Mouse (Mus musculus): ENCODE data around the gene Dnaic1. TPM values are rescaled to one million over a fixed set of nuclear protein-coding genes. Genes with fewer than 3 reads are reported as not detected.

The Dnaic1 gene
- polyA plus RNA-seq, 1 experiment from 2014 or later: 1.7 TPM

GRCm38 (mm10) chr4:41575914-41576313 is 6.3 kb downstream of the Dnaic1 start:
- Histone ChIP-seq H3K4me3 (replicated peaks) (no peak overlapping the region), H3K9ac (no peak overlapping the region), H3K27ac (no peak overlapping the region), H3K4me2 (no peak overlapping the region), H3K4me1 (no peaks in the 10 kb centered on the region; the same call in 1 of the 2 replicates), H3K27me3 (0 out of 2 replicates have a peak, but pooled peaks cover 3% of the 10 kb centered on the region), H3K9me3 (replicated peaks) (no peaks in the 10 kb centered on the region), H3K36me3 (no peaks in the 10 kb centered on the region)
- WGBS: 52% methylated on average over 6 of the region's 6 CpGs
- no peak for ATAC-seq (replicated peaks; ENCODE audit: low FRiP score)

- 87% methylated on average over 7 of the region's 7 CpGs for WGBS
- 0 out of 2 replicates have a peak, but pooled peaks cover 3% of the 10 kb centered on the region for H3K27me3 ChIP-seq
- H3K4me3 ChIP-seq (replicated peaks): no peak overlapping the region
- no peak overlapping the region for H3K27ac ChIP-seq
- H3K36me3 ChIP-seq: no peaks in the 10 kb centered on the region
- no peak overlapping the region for H3K9ac ChIP-seq
- H3K4me1 ChIP-seq: no peaks in the 10 kb centered on the region
- H3K9me3 ChIP-seq (replicated peaks): no peaks in the 10 kb centered on the region
- H3K4me2 ChIP-seq: no peak overlapping the region
- ATAC-seq (replicated peaks; ENCODE audit: low FRiP score): no peak
These were observed 13.8 kb downstream of the Dnaic1 start for GRCm38 (mm10) chr4:41583353-41583752.

GRCm38 (mm10) chr4:41602818-41603217 is 33.2 kb downstream of the Dnaic1 start:
- Histone ChIP-seq H3K27me3 (0 out of 2 replicates have a peak, but pooled peaks cover 3% of the 10 kb centered on the region), H3K27ac (no peak overlapping the region), H3K9me3 (replicated peaks) (no peaks in the 10 kb centered on the region), H3K4me2 (no peak overlapping the region), H3K4me1 (no peaks in the 10 kb centered on the region), H3K4me3 (replicated peaks) (no peak overlapping the region), H3K9ac (no peak overlapping the region), H3K36me3 (no peaks in the 10 kb centered on the region)
- no peak for ATAC-seq (replicated peaks; ENCODE audit: low FRiP score)
- WGBS: 70% methylated on average over 4 of the region's 4 CpGs

- no peaks in the 10 kb centered on the region for H3K27me3 ChIP-seq
- WGBS: 46% methylated on average over 8 of the region's 8 CpGs
- no peaks in the 10 kb centered on the region for H3K4me1 ChIP-seq
- H3K9ac ChIP-seq: no peak overlapping the region
- H3K4me2 ChIP-seq: no peak overlapping the region
- H3K4me3 ChIP-seq (replicated peaks): no peak overlapping the region
- no peak for ATAC-seq (replicated peaks; ENCODE audit: low FRiP score)
- H3K36me3 ChIP-seq: no peaks in the 10 kb centered on the region
- H3K27ac ChIP-seq: no peak overlapping the region
- no peaks in the 10 kb centered on the region for H3K9me3 ChIP-seq (replicated peaks)
These were observed 35.2 kb downstream of the Dnaic1 start for GRCm38 (mm10) chr4:41604476-41605396.

- Histone ChIP-seq H3K27me3 (no peaks in the 10 kb centered on the region), H3K27ac (no peak overlapping the region), H3K9ac (no peak overlapping the region), H3K4me3 (replicated peaks) (no peak overlapping the region), H3K9me3 (replicated peaks) (no peaks in the 10 kb centered on the region), H3K4me2 (no peak overlapping the region), H3K4me1 (no peaks in the 10 kb centered on the region), H3K36me3 (no peaks in the 10 kb centered on the region)
- ATAC-seq (replicated peaks; ENCODE audit: low FRiP score): no peak
- 34% methylated on average over 4 of the region's 4 CpGs for WGBS
These were observed 37.2 kb downstream of the Dnaic1 start for GRCm38 (mm10) chr4:41606784-41607183.

GRCm38 (mm10) chr4:41609681-41610593 is 40.4 kb downstream of the Dnaic1 start:
- Histone ChIP-seq H3K9ac (no peak overlapping the region), H3K9me3 (replicated peaks) (no peaks in the 10 kb centered on the region), H3K4me1 (no peaks in the 10 kb centered on the region), H3K4me2 (no peak overlapping the region), H3K4me3 (replicated peaks) (no peak overlapping the region), H3K36me3 (no peaks in the 10 kb centered on the region), H3K27me3 (no peaks in the 10 kb centered on the region), H3K27ac (no peak overlapping the region)
- no peak for ATAC-seq (replicated peaks; ENCODE audit: low FRiP score)
- WGBS: 84% methylated on average over 10 of the region's 10 CpGs

- H3K9ac ChIP-seq: no peak overlapping the region
- H3K27ac ChIP-seq: no peak overlapping the region
- H3K9me3 ChIP-seq (replicated peaks): no peaks in the 10 kb centered on the region
- ATAC-seq (replicated peaks; ENCODE audit: low FRiP score): peak; percentile 62
- no peak overlapping the region for H3K4me3 ChIP-seq (replicated peaks)
- WGBS: 21% methylated on average over 6 of the region's 6 CpGs
- H3K36me3 ChIP-seq: no peaks in the 10 kb centered on the region
- no peaks in the 10 kb centered on the region for H3K4me1 ChIP-seq
- H3K27me3 ChIP-seq: 0 out of 2 replicates have a peak, but pooled peaks cover 3% of the 10 kb centered on the region
- H3K4me2 ChIP-seq: no peak overlapping the region
These were observed 41.0 kb downstream of the Dnaic1 start for GRCm38 (mm10) chr4:41610594-41610980.

GRCm38 (mm10) chr4:41612166-41612565 is 42.6 kb downstream of the Dnaic1 start:
- no peak for ATAC-seq (replicated peaks; ENCODE audit: low FRiP score)
- no peak overlapping the region for H3K27ac ChIP-seq
- H3K4me3 ChIP-seq (replicated peaks): no peak overlapping the region
- 57% methylated on average over 8 of the region's 8 CpGs for WGBS
- H3K4me1 ChIP-seq: no peaks in the 10 kb centered on the region
- no peaks in the 10 kb centered on the region for H3K9me3 ChIP-seq (replicated peaks)
- no peak overlapping the region for H3K4me2 ChIP-seq
- H3K27me3 ChIP-seq: 0 out of 2 replicates have a peak, but pooled peaks cover 3% of the 10 kb centered on the region
- H3K36me3 ChIP-seq: no peaks in the 10 kb centered on the region
- no peak overlapping the region for H3K9ac ChIP-seq

- H3K4me3 ChIP-seq (replicated peaks): no peak overlapping the region
- H3K4me1 ChIP-seq: 0 out of 2 replicates have a peak, but pooled peaks cover 7% of the 10 kb centered on the region
- no peak overlapping the region for H3K9ac ChIP-seq
- H3K27me3 ChIP-seq: 0 out of 2 replicates have a peak, but pooled peaks cover 3% of the 10 kb centered on the region
- no peaks in the 10 kb centered on the region for H3K36me3 ChIP-seq
- no peak overlapping the region for H3K27ac ChIP-seq
- ATAC-seq (replicated peaks; ENCODE audit: low FRiP score): no peak
- no peak overlapping the region for H3K4me2 ChIP-seq
- no peaks in the 10 kb centered on the region for H3K9me3 ChIP-seq (replicated peaks)
- 9% methylated on average over 7 of the region's 7 CpGs for WGBS
These were observed 44.6 kb downstream of the Dnaic1 start for GRCm38 (mm10) chr4:41614156-41614555.

GRCm38 (mm10) chr4:41615661-41616599 is 46.4 kb downstream of the Dnaic1 start:
- Histone ChIP-seq H3K4me1 (0 out of 2 replicates have a peak, but pooled peaks cover 7% of the 10 kb centered on the region), H3K9ac (no peak overlapping the region), H3K27me3 (0 out of 2 replicates have a peak, but pooled peaks cover 3% of the 10 kb centered on the region), H3K4me2 (no peak overlapping the region), H3K4me3 (replicated peaks) (no peak overlapping the region), H3K27ac (no peak overlapping the region), H3K9me3 (replicated peaks) (no peaks in the 10 kb centered on the region), H3K36me3 (no peaks in the 10 kb centered on the region)
- no peak for ATAC-seq (replicated peaks; ENCODE audit: low FRiP score)
- WGBS: 61% methylated on average over 9 of the region's 9 CpGs
